Mouse (Mus musculus): Measurements from ENCODE around the gene Spns3.

- TF ChIP-seq CTCF (IDR thresholded peaks at IDR 0.05 in 2 of 3, conservative IDR thresholded peaks at IDR 0.05 in 1 of 3; ENCODE audit: control insufficient read depth in 1 of 3, insufficient read depth in 1 of 3, low read depth in 2 of 3, low read length in 3 of 3, poor library complexity in 1 of 3, severe bottlenecking in 1 of 3) = no peak
- no peak for TF ChIP-seq SMC3 (IDR thresholded peaks at IDR 0.05; ENCODE audit: low read depth, low read length)
- TF ChIP-seq MYB (IDR thresholded peaks at IDR 0.05; ENCODE audit: low read depth, low read length) = no peak
Measured at GRCm38 (mm10) chr11:72597780-72598179, 47.5 kb upstream of the Spns3 start.

Measured in MEL (cell line).